Mouse (Mus musculus) midbrain, embryonic 16.5 days (tissue): ENCODE data around the gene Prokr1. TPM values are rescaled to one million over a fixed set of nuclear protein-coding genes. Genes with fewer than 3 reads are reported as not detected.
"Not testable (repeated sequence)": the region's sequence is repeated elsewhere in the genome, so short reads cannot be mapped to it uniquely, and the experiment has no call there.

Source experiments
- ATAC-seq: fragments of 200-750 bp; cut with Nextera tagmentation; 2 replicates; pipeline ENCODE4 v1.8.0; 2017; ENCODE audit warnings: moderate TSS enrichment
- H3K27ac ChIP-seq: fragments of 300-500 bp; sonication (generic); 2 replicates; pipeline ENCODE4 v1.5.1; 2014; ENCODE audit warnings: mild to moderate bottlenecking, low read length, mixed read lengths
- H3K27me3 ChIP-seq: fragments of 300-500 bp; sonication (generic); 2 replicates; pipeline ENCODE4 v1.6.1; 2014; ENCODE audit warnings: low read depth, low read length, mixed read lengths; ENCODE audit not compliant: control insufficient read depth, insufficient read depth
- H3K36me3 ChIP-seq: fragments of 300-500 bp; sonication (generic); 2 replicates; pipeline ENCODE4 v1.6.1; 2014; ENCODE audit warnings: mild to moderate bottlenecking, low read length, moderate library complexity, mixed read lengths; ENCODE audit not compliant: control insufficient read depth, insufficient read depth
- H3K4me1 ChIP-seq: fragments of 300-500 bp; sonication (generic); 2 replicates; pipeline ENCODE4 v1.6.1; 2014; ENCODE audit warnings: mild to moderate bottlenecking, low read length, mixed read lengths; ENCODE audit not compliant: control insufficient read depth, insufficient read depth
- H3K4me2 ChIP-seq: fragments of 300-500 bp; sonication (generic); 2 replicates; pipeline ENCODE4 v1.6.1; 2014; ENCODE audit warnings: mild to moderate bottlenecking, low read length, mixed read lengths
- H3K4me3 ChIP-seq: fragments of 300-500 bp; sonication (generic); 2 replicates; pipeline ENCODE4 v1.5.1; 2014; ENCODE audit warnings: low read depth, mild to moderate bottlenecking, low read length, moderate library complexity, mixed read lengths
- H3K9ac ChIP-seq: fragments of 300-500 bp; sonication (generic); 2 replicates; pipeline ENCODE4 v1.6.1; 2014; ENCODE audit warnings: low read depth, low read length, mixed read lengths
- H3K9me3 ChIP-seq: fragments of 300-500 bp; sonication (generic); replicated peaks from 2 replicates; pipeline ENCODE4 v1.6.1; 2014; ENCODE audit warnings: mild to moderate bottlenecking, low read length, mixed read lengths; ENCODE audit not compliant: control insufficient read depth, poor library complexity, severe bottlenecking
- WGBS: fragments of 180-500 bp; shearing (Covaris S2); extraction: QIAGEN DNeasy Blood & Tissue Kit; methylation state at CpG from one replicate; pipeline ENCODE4 v1.1.7; 2014; 5-methylcytosine and 5-hydroxymethylcytosine counted together
- polyA plus RNA-seq: library from polyadenylated mRNA; unstranded; fragments of >200 nt; fragmentation: Nextera tagmentation; extraction: Ambion mirVana; gene quantifications from 2 replicates; pipeline ENCODE4 v1.2.1, GENCODE M21; 2015

The Prokr1 gene
- polyA plus RNA-seq, 1 experiment from 2014 or later, result 1.6 TPM

DNA sequence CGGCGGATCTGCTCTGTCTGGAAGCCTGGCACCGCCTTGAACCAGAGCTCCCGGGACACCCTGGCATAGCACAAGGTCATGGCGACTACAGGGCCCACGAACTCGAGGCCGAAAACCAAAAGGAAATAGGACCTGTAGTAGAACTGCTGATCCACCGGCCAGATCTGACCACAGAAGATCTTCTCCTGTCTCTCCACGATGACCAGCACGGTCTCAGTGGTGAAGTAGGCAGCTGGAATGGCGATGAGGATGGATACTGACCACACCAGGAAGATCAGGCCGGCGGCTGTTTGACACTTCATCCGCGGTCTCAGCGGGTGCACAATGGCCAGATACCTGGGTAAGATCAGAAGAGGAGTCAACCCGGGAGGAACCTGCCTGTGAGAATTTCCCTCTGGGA, 9.0 kb downstream of the Prokr1 start:
- Histone ChIP-seq H3K4me3 (no peak overlapping the region), H3K4me2 (no peak overlapping the region), H3K27ac (no peak overlapping the region), H3K9ac (no peak overlapping the region), H3K36me3 (no peaks in the 10 kb centered on the region), H3K27me3 (no peaks in the 10 kb centered on the region), H3K9me3 (no peaks in the 10 kb centered on the region), H3K4me1 (no peaks in the 10 kb centered on the region)
- ATAC-seq, result no peak
- 92% methylated on average over 18 of the region's 18 CpGs for WGBS

DNA sequence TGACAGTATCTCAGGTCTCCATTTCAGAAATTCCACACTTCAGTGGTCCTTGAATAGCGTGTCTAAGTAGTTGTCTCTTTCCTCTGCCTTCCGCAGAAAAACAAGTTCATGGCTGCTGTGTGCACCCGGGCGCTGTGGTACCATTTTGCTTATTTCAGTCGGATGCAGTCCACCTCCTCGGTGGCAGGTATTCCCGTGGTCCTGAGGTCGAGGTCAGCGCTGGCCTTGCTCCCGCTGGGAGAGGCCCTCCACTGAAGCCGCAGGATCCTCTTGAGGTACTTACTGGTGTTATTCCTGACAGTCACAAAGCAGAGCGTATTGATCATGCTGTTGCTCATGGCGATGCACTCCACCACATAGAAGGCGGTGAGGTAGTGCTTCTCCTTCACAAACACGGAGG, 9.5 kb downstream of the Prokr1 start:
- no peak for ATAC-seq
- no peaks in the 10 kb centered on the region for H3K4me1 ChIP-seq
- no peaks in the 10 kb centered on the region for H3K9me3 ChIP-seq
- no peaks in the 10 kb centered on the region for H3K36me3 ChIP-seq
- WGBS, result 86% methylated on average over 15 of the region's 15 CpGs
- no peaks in the 10 kb centered on the region for H3K27me3 ChIP-seq
- no peak overlapping the region for H3K9ac ChIP-seq
- H3K27ac ChIP-seq, result no peak overlapping the region
- H3K4me2 ChIP-seq, result no peak overlapping the region
- H3K4me3 ChIP-seq, result no peak overlapping the region

DNA sequence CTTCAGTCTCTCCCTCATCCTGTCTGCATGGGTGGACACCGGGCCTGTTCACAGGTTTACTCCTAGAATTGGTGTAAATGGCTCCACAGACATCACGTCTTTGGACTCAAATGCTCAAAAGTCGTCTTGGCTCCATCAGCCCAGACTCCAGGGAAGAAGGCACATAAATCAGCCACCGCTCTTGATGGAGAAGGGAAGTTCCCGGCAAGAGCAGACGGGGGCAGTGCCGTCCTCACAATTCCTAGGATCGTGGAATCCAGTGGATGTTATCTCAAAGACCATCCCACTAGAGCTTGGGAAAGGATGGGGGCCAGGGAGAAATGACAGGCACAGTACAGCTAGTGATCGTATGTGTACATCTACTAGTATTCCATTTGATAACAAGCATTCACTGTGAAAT, 12.3 kb downstream of the Prokr1 start:
- no peaks in the 10 kb centered on the region for H3K27me3 ChIP-seq
- H3K27ac ChIP-seq, result no peak overlapping the region
- no peaks in the 10 kb centered on the region for H3K4me1 ChIP-seq
- no peak for ATAC-seq
- no peak overlapping the region for H3K4me3 ChIP-seq
- H3K9ac ChIP-seq, result no peak overlapping the region
- H3K36me3 ChIP-seq, result no peaks in the 10 kb centered on the region
- WGBS, result 61% methylated on average over 9 of the region's 9 CpGs
- H3K9me3 ChIP-seq, result no peaks in the 10 kb centered on the region
- H3K4me2 ChIP-seq, result no peak overlapping the region

DNA sequence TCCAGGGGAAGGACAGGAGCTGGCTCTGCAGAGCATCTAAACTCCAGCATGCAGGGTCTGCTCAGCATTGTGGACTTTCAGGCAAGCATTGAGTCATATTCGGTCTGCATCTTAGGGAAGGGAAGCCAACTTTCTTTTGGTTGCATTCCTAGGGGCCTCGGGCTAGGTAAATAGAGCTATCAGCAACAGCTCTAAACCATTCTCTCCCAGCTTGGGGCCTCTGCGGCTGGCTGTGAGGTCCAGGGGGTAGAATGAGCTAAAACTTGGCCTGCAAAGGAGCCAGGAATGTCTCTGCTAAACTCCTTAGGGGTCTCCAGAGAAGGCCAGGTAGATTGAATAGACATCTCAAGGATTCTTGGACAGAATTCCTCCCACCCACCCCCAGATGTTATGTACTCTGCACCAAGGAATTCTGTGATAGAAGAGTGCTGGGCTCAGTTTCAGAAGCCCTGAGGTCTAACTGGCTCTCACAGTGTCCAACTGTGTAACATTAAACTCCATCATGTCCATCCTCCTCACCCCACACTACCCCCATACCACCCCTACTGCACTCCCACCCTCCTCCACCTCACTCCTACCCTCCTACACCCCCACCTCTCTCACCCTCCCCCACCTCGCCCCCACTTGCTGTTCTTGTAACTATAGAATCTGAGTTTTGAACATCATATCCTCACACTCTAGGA, 13.8 kb downstream of the Prokr1 start:
- Histone ChIP-seq H3K4me1 (no peaks in the 10 kb centered on the region), H3K9me3 (no peaks in the 10 kb centered on the region), H3K9ac (no peak overlapping the region), H3K4me3 (no peak overlapping the region), H3K27ac (no peak overlapping the region), H3K27me3 (no peaks in the 10 kb centered on the region), H3K4me2 (no peak overlapping the region), H3K36me3 (no peaks in the 10 kb centered on the region)
- no peak for ATAC-seq
- 49% methylated on average over 4 of the region's 4 CpGs for WGBS

DNA sequence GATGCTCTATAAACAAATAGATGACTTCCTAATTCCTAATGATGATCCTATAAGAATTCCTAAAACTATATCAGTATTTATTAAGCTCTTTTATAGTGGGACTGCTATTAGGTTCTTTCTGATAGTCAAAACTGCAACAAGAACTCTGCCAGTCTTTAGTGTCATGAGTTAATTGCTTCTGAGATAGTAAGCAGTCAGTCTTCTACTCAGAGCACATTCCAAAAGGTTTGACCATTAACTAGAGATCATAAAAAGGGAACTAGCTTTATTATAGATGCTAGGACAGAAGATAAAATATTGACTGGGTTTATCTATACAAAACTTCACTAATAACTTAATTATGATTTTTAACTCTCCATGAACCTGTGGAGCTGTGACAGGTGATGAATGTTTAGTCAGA, 18.7 kb downstream of the Prokr1 start:
- not testable (repeated sequence) for H3K4me1 ChIP-seq, H3K36me3 ChIP-seq, H3K27me3 ChIP-seq, ATAC-seq, H3K9ac ChIP-seq, H3K4me2 ChIP-seq, H3K27ac ChIP-seq, H3K9me3 ChIP-seq, H3K4me3 ChIP-seq

DNA sequence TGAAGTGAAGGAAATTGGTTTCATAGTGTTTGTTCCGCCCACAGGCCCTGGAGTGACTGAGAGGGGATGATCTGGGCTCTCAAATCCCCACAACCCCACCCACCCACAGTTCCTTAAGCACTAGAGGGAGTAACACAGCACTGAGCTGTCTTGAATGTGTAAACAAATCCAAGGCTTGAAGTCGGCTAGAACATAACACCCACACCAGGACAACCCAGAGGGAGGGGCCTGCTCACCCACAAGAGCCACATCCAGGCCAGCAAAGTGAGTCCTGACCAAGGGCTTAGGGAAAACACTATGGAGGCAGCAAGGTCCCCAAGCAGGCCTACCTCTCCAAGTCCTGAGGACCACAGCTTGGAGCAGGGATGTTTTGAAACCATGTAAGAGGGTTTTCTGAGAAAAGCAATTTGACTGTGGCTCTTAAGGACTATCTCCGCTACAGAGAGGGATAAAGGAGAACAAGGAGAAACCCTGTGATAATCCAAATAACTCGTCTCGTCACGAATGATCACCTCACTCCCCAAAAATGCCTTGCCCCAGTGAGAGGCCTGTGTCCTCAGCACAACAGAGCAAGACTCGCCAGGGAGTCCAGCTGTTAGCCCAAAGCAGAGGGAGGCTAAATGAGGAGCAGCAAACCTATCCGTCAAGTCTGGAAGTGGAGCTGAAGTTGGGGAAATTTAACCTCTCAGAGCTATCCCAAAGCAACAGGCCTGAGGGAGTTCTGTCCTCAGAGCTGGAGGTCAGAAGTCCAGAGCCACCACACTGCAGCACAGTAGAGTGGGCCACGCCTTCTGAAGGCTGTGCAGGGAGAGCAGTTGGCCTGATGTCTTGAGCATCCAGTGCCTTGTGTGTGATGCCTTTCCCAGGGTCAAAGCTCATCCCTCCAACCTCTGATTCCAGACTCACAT, 22.6 kb downstream of the Prokr1 start:
- Histone ChIP-seq H3K36me3 (no peaks in the 10 kb centered on the region), H3K9me3 (no peaks in the 10 kb centered on the region), H3K4me2 (no peak overlapping the region), H3K4me3 (no peak overlapping the region), H3K27me3 (no peaks in the 10 kb centered on the region), H3K27ac (no peak overlapping the region), H3K9ac (no peak overlapping the region), H3K4me1 (no peaks in the 10 kb centered on the region)
- 61% methylated on average over 9 of the region's 9 CpGs for WGBS
- no peak for ATAC-seq

- Histone ChIP-seq H3K27me3 (no peaks in the 10 kb centered on the region; the same call in 1 of the 2 replicates), H3K27ac (no peak overlapping the region), H3K4me2 (no peak overlapping the region), H3K4me3 (no peak overlapping the region), H3K4me1 (no peaks in the 10 kb centered on the region), H3K9me3 (no peaks in the 10 kb centered on the region), H3K36me3 (no peaks in the 10 kb centered on the region), H3K9ac (no peak overlapping the region)
- WGBS, result 89% methylated on average over 5 of the region's 5 CpGs
- ATAC-seq, result no peak
These were observed 25.4 kb downstream of the Prokr1 start for GRCm38 (mm10) chr6:87565166-87565565.

- ATAC-seq, result no peak
- H3K27ac ChIP-seq, result no peak overlapping the region
- H3K4me2 ChIP-seq, result no peak overlapping the region
- H3K27me3 ChIP-seq, result no peaks in the 10 kb centered on the region; the same call in 1 of the 2 replicates
- no peaks in the 10 kb centered on the region for H3K36me3 ChIP-seq
- H3K4me3 ChIP-seq, result no peak overlapping the region
- no peaks in the 10 kb centered on the region for H3K4me1 ChIP-seq
- H3K9me3 ChIP-seq, result no peaks in the 10 kb centered on the region
- WGBS, result 87% methylated on average over 4 of the region's 4 CpGs
- H3K9ac ChIP-seq, result no peak overlapping the region
These were observed 26.2 kb downstream of the Prokr1 start for GRCm38 (mm10) chr6:87564356-87564755.

DNA sequence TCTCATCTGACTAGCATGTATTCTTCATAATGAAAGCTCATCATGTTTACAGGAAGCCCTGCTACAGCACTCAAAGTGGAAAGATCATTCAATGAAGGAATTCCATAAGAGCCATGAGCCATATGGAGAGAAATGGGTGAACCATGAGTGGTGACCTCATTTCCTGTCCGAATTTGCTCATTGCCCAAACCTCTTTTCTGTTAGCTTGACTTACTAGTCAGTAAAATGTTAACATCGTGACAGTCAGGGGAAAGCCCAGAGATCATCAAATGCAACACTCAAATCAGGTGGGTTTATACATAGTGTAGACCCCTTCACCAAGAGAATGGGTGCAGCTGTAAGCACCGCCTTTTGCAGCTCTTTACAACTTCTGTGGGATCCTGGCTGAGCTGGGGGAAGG, 36.8 kb downstream of the Prokr1 start:
- Histone ChIP-seq H3K4me2 (no peak overlapping the region), H3K4me3 (no peak overlapping the region), H3K36me3 (no peaks in the 10 kb centered on the region), H3K9ac (no peak overlapping the region), H3K27ac (no peak overlapping the region), H3K27me3 (no peaks in the 10 kb centered on the region), H3K4me1 (no peaks in the 10 kb centered on the region), H3K9me3 (no peaks in the 10 kb centered on the region)
- no peak for ATAC-seq
- WGBS, result 88% methylated on average over 3 of the region's 3 CpGs
